Comparison of ENCODE assay signal across 13 mouse cellular contexts in genomic region chr7:82609629-82610028, GRCm38 (mm10). TPM values are rescaled to one million over a fixed set of nuclear protein-coding genes. Genes with fewer than 3 reads are reported as not detected.
A peak's percentile ranks its signal among the peaks of the same experiment; 100 is the strongest.
DNase-seq lines count a peak whose midpoint lies in the region; ATAC-seq lines count a peak whose summit lies in the region.
"Had no signal": no experiment of that assay in that cellular context is flagged by ENCODE, and none has a peak within 500 bp of the region (broad histone marks: within the 10 kb centered on the region; RNA-seq: fewer than 3 reads in every experiment).

No protein-coding gene starts in this region.

- no peak overlapping the region for H3K4me2 ChIP-seq in intestine, embryonic 16.5 days (ENCODE audit: low read depth, low read length)
- H3K4me2 ChIP-seq: forebrain, embryonic 15.5 days; heart, embryonic 13.5 days had no signal

- no peak for ATAC-seq in intestine, embryonic 16.5 days
- ATAC-seq: forebrain, embryonic 15.5 days had no signal

- DNase-seq in adrenal gland, postnatal 14 days = peak; percentile 9
- DNase-seq in adrenal gland, adult (ENCODE audit: inconsistent age in 2 of 2, low spot score in 1 of 2) = no peak
- peak; percentile 50 to 55 for DNase-seq in kidney, postnatal 4 days
- no peak for DNase-seq in kidney, adult 9 months
- peak; percentile 14 for DNase-seq in right cerebral cortex, postnatal 14 days
- DNase-seq in right cerebral cortex, postnatal 36 days (ENCODE audit: low spot score in 2 of 2) = no peak
- peak; percentile 3 for DNase-seq in naive thymus-derived CD4-positive, alpha-beta T cell, adult 2 months (ENCODE audit: low read depth)
- DNase-seq: B cell, adult 2 months; kidney, adult 18-20 months had no signal

- no peaks in the 10 kb centered on the region for H3K4me1 ChIP-seq in intestine, embryonic 16.5 days (ENCODE audit: control insufficient read depth, insufficient read depth, low read length)
- H3K4me1 ChIP-seq: forebrain, embryonic 15.5 days; heart, embryonic 13.5 days had no signal

- no peaks in the 10 kb centered on the region for H3K36me3 ChIP-seq in intestine, embryonic 16.5 days (ENCODE audit: control insufficient read depth, insufficient read depth, low read length)
- H3K36me3 ChIP-seq: forebrain, embryonic 15.5 days; heart, embryonic 13.5 days had no signal

- H3K27ac ChIP-seq in intestine, embryonic 16.5 days (ENCODE audit: low read length) = no peak overlapping the region
- H3K27ac ChIP-seq: forebrain, embryonic 15.5 days; heart, embryonic 13.5 days; liver, embryonic 14.5 days had no signal

- H3K27me3 ChIP-seq in intestine, embryonic 16.5 days (replicated peaks; ENCODE audit: control insufficient read depth, insufficient read depth, low read length) = no peaks in the 10 kb centered on the region
- H3K27me3 ChIP-seq: forebrain, embryonic 15.5 days; heart, embryonic 13.5 days had no signal

- H3K9me3 ChIP-seq in intestine, embryonic 16.5 days (ENCODE audit: control insufficient read depth, low read length) = no peaks in the 10 kb centered on the region
- H3K9me3 ChIP-seq: forebrain, embryonic 15.5 days; heart, embryonic 13.5 days had no signal

- WGBS in intestine, embryonic 16.5 days = 66% methylated on average over 3 of the region's 3 CpGs

- H3K9ac ChIP-seq in intestine, embryonic 16.5 days (ENCODE audit: low read depth, low read length) = no peak overlapping the region
- H3K9ac ChIP-seq: forebrain, embryonic 15.5 days; heart, embryonic 13.5 days; liver, embryonic 14.5 days had no signal

- H3K4me3 ChIP-seq in intestine, embryonic 16.5 days (ENCODE audit: low read length) = no peak overlapping the region
- H3K4me3 ChIP-seq: forebrain, embryonic 15.5 days; heart, embryonic 13.5 days had no signal

RNA-seq across cellular contexts. Expression of gene Saxo2, which starts 38.7 kb away (rescaled TPM):
- 1.7 and 2.9 TPM in 2 replicates for total RNA-seq in adrenal gland, postnatal 14 days (2021)
- 2.3 and 3.7 TPM in 2 replicates for polyA plus RNA-seq in intestine, embryonic 16.5 days (2015; fragmentation: Nextera tagmentation; extraction: Ambion mirVana)

RNA-seq across cellular contexts. Expression of gene Efl1, which starts 38.8 kb away (rescaled TPM):
- total RNA-seq in adrenal gland, postnatal 14 days (2021) = 16.7 and 21.8 TPM in 2 replicates
- 25.8 and 28.1 TPM in 2 replicates for polyA plus RNA-seq in intestine, embryonic 16.5 days (2015; fragmentation: Nextera tagmentation; extraction: Ambion mirVana)

Comparison
In these comparisons a context has a peak if more than half of its experiments do, and no peak if none do; other contexts are left out.
1. DNase-seq: peak in adrenal gland, postnatal 14 days (single experiment), kidney, postnatal 4 days (2 of 2), right cerebral cortex, postnatal 14 days (single experiment) and naive thymus-derived CD4-positive, alpha-beta T cell, adult 2 months (single experiment); none in adrenal gland, adult (0 of 2), kidney, adult 9 months (single experiment) and right cerebral cortex, postnatal 36 days (0 of 2).